Mouse (Mus musculus): ENCODE data around the gene Rexo5. TPM values are rescaled to one million over a fixed set of nuclear protein-coding genes. Genes with fewer than 3 reads are reported as not detected.

Gene Rexo5
- total and polyA plus RNA-seq, 3 experiments: 3.5 to 64.3 (median 58.4) TPM

- no peak for ATAC-seq (ENCODE audit: extremely low read depth, insufficient number of reproducible peaks, low FRiP score, poor library complexity, severe bottlenecking)
- H3K27me3 ChIP-seq (ENCODE audit: insufficient read depth, low read length): no peaks in the 10 kb centered on the region
- no peak for TF ChIP-seq GATA2 (IDR thresholded peaks at IDR 0.05; ENCODE audit: borderline replicate concordance, low read depth, low read length)
- TF ChIP-seq CTCF (IDR thresholded peaks at IDR 0.05; ENCODE audit: low read depth, low read length): no peak
- no peak for TF ChIP-seq TAL1 (conservative IDR thresholded peaks at IDR 0.05; ENCODE audit: low read depth, low read length)
- H3K4me1 ChIP-seq (ENCODE audit: insufficient read depth, low read depth, low read length): peaks cover 44% of the 10 kb centered on the region
- H3K9me3 ChIP-seq (replicated peaks): no peaks in the 10 kb centered on the region
- H3K4me3 ChIP-seq (ENCODE audit: low read depth, low read length): no peak overlapping the region
- DNase-seq (ENCODE audit: low spot score): no peak
- H3K36me3 ChIP-seq (replicated peaks): peaks cover 69% of the 10 kb centered on the region
These were observed 65.7 kb downstream of the Rexo5 start for GRCm38 (mm10) chr7:119859476-119859875.

GRCm38 (mm10) chr7:119860116-119860515, 66.3 kb downstream of the Rexo5 start:
- TF ChIP-seq GATA2 (IDR thresholded peaks at IDR 0.05; ENCODE audit: borderline replicate concordance, low read depth, low read length) (no peak), TAL1 (conservative IDR thresholded peaks at IDR 0.05; ENCODE audit: low read depth, low read length) (no peak), GATA1 (IDR thresholded peaks at IDR 0.05; ENCODE audit: borderline replicate concordance, low read length) (no peak), CTCF (IDR thresholded peaks at IDR 0.05; ENCODE audit: low read depth, low read length) (no peak), POLR2AphosphoS5 (IDR thresholded peaks at IDR 0.05; ENCODE audit: insufficient replicate concordance, low read depth, low read length) (no peak)
- H3K9me3 ChIP-seq (replicated peaks): no peaks in the 10 kb centered on the region
- DNase-seq (ENCODE audit: low spot score) (no peak), ATAC-seq (ENCODE audit: extremely low read depth, insufficient number of reproducible peaks, low FRiP score, poor library complexity, severe bottlenecking) (no peak)
- H3K36me3 ChIP-seq (replicated peaks): peaks cover 63% of the 10 kb centered on the region
- H3K27me3 ChIP-seq (ENCODE audit: insufficient read depth, low read length): no peaks in the 10 kb centered on the region
- H3K4me3 ChIP-seq (ENCODE audit: low read depth, low read length): no peak overlapping the region
- peaks cover 51% of the 10 kb centered on the region for H3K4me1 ChIP-seq (ENCODE audit: insufficient read depth, low read depth, low read length)

- no peak for DNase-seq (ENCODE audit: low spot score)
- no peak overlapping the region for H3K4me3 ChIP-seq (ENCODE audit: low read depth, low read length)
- H3K36me3 ChIP-seq (replicated peaks): peaks cover 65% of the 10 kb centered on the region
- no peaks in the 10 kb centered on the region for H3K27me3 ChIP-seq (ENCODE audit: insufficient read depth, low read length)
- H3K4me1 ChIP-seq (ENCODE audit: insufficient read depth, low read depth, low read length): peaks cover 55% of the 10 kb centered on the region
- no peak for ATAC-seq (ENCODE audit: extremely low read depth, insufficient number of reproducible peaks, low FRiP score, poor library complexity, severe bottlenecking)
- no peaks in the 10 kb centered on the region for H3K9me3 ChIP-seq (replicated peaks)
- TF ChIP-seq GATA1 (IDR thresholded peaks at IDR 0.05; ENCODE audit: borderline replicate concordance, low read length) (no peak), TAL1 (conservative IDR thresholded peaks at IDR 0.05; ENCODE audit: low read depth, low read length) (no peak), GATA2 (IDR thresholded peaks at IDR 0.05; ENCODE audit: borderline replicate concordance, low read depth, low read length) (no peak), POLR2AphosphoS5 (IDR thresholded peaks at IDR 0.05; ENCODE audit: insufficient replicate concordance, low read depth, low read length) (no peak), CTCF (IDR thresholded peaks at IDR 0.05; ENCODE audit: low read depth, low read length) (no peak)
These were observed 66.7 kb downstream of the Rexo5 start for GRCm38 (mm10) chr7:119860554-119860953.

GRCm38 (mm10) chr7:119860971-119861334, 67.1 kb downstream of the Rexo5 start:
- Histone ChIP-seq H3K36me3 (replicated peaks) (peaks cover 63% of the 10 kb centered on the region), H3K9me3 (replicated peaks) (no peaks in the 10 kb centered on the region), H3K4me1 (ENCODE audit: insufficient read depth, low read depth, low read length) (peaks cover 58% of the 10 kb centered on the region), H3K27me3 (ENCODE audit: insufficient read depth, low read length) (no peaks in the 10 kb centered on the region), H3K4me3 (ENCODE audit: low read depth, low read length) (no peak overlapping the region)
- ATAC-seq (ENCODE audit: extremely low read depth, insufficient number of reproducible peaks, low FRiP score, poor library complexity, severe bottlenecking) (no peak), DNase-seq (ENCODE audit: low spot score) (no peak)
- TF ChIP-seq GATA1 (IDR thresholded peaks at IDR 0.05; ENCODE audit: borderline replicate concordance, low read length) (no peak), POLR2AphosphoS5 (IDR thresholded peaks at IDR 0.05; ENCODE audit: insufficient replicate concordance, low read depth, low read length) (no peak), TAL1 (conservative IDR thresholded peaks at IDR 0.05; ENCODE audit: low read depth, low read length) (no peak), CTCF (IDR thresholded peaks at IDR 0.05; ENCODE audit: low read depth, low read length) (no peak), GATA2 (IDR thresholded peaks at IDR 0.05; ENCODE audit: borderline replicate concordance, low read depth, low read length) (no peak)

GRCm38 (mm10) chr7:119861335-119862091, 67.7 kb downstream of the Rexo5 start:
- no peak overlapping the region; the same call in 1 of the 2 replicates for H3K4me3 ChIP-seq (ENCODE audit: low read depth, low read length)
- no peaks in the 10 kb centered on the region for H3K9me3 ChIP-seq (replicated peaks)
- peaks cover 59% of the 10 kb centered on the region for H3K36me3 ChIP-seq (replicated peaks)
- TF ChIP-seq CTCF (IDR thresholded peaks at IDR 0.05; ENCODE audit: low read depth, low read length) (no peak), TAL1 (conservative IDR thresholded peaks at IDR 0.05; ENCODE audit: low read depth, low read length) (no peak), GATA2 (IDR thresholded peaks at IDR 0.05; ENCODE audit: borderline replicate concordance, low read depth, low read length) (no peak), GATA1 (IDR thresholded peaks at IDR 0.05; ENCODE audit: borderline replicate concordance, low read length) (no peak), POLR2AphosphoS5 (IDR thresholded peaks at IDR 0.05; ENCODE audit: insufficient replicate concordance, low read depth, low read length) (no peak)
- DNase-seq (ENCODE audit: low spot score): no peak
- peaks cover 62% of the 10 kb centered on the region for H3K4me1 ChIP-seq (ENCODE audit: insufficient read depth, low read depth, low read length)
- ATAC-seq (ENCODE audit: extremely low read depth, insufficient number of reproducible peaks, low FRiP score, poor library complexity, severe bottlenecking): peak; percentile 51; the same call in 1 of the 2 replicates
- no peaks in the 10 kb centered on the region for H3K27me3 ChIP-seq (ENCODE audit: insufficient read depth, low read length)

- no peaks in the 10 kb centered on the region for H3K9me3 ChIP-seq (replicated peaks)
- ATAC-seq (ENCODE audit: extremely low read depth, insufficient number of reproducible peaks, low FRiP score, poor library complexity, severe bottlenecking): no peak
- H3K4me1 ChIP-seq (ENCODE audit: insufficient read depth, low read depth, low read length): peaks cover 62% of the 10 kb centered on the region
- no peak for TF ChIP-seq CTCF (IDR thresholded peaks at IDR 0.05; ENCODE audit: low read depth, low read length)
- TF ChIP-seq GATA1 (IDR thresholded peaks at IDR 0.05; ENCODE audit: borderline replicate concordance, low read length): no peak
- no peak for TF ChIP-seq POLR2AphosphoS5 (IDR thresholded peaks at IDR 0.05; ENCODE audit: insufficient replicate concordance, low read depth, low read length)
- no peak for TF ChIP-seq GATA2 (IDR thresholded peaks at IDR 0.05; ENCODE audit: borderline replicate concordance, low read depth, low read length)
- TF ChIP-seq TAL1 (conservative IDR thresholded peaks at IDR 0.05; ENCODE audit: low read depth, low read length): no peak
- peaks cover 55% of the 10 kb centered on the region for H3K36me3 ChIP-seq (replicated peaks)
- H3K27me3 ChIP-seq (ENCODE audit: insufficient read depth, low read length): no peaks in the 10 kb centered on the region
- DNase-seq (ENCODE audit: low spot score): no peak
- no peak overlapping the region for H3K4me3 ChIP-seq (ENCODE audit: low read depth, low read length)
These were observed 68.4 kb downstream of the Rexo5 start for GRCm38 (mm10) chr7:119862167-119862566.
